Mouse (Mus musculus): ENCODE measurements around the gene Bub1b. TPM values are rescaled to one million over a fixed set of nuclear protein-coding genes. Genes with fewer than 3 reads are reported as not detected.
A peak's percentile ranks its signal among the peaks of the same experiment; 100 is the strongest.

Gene Bub1b
- polyA plus RNA-seq, 1 experiment from 2014 or later, result 7.0 TPM

- no peak for ATAC-seq
- Histone ChIP-seq H3K9me3 (replicated peaks; ENCODE audit: control insufficient read depth, low read length, poor library complexity, severe bottlenecking) (no peaks in the 10 kb centered on the region), H3K9ac (ENCODE audit: low read depth, low read length) (no peak overlapping the region), H3K4me2 (ENCODE audit: low read length) (no peak overlapping the region), H3K36me3 (ENCODE audit: control insufficient read depth, insufficient read depth, low read length) (no peaks in the 10 kb centered on the region), H3K27ac (ENCODE audit: low read length) (no peak overlapping the region), H3K4me1 (ENCODE audit: control insufficient read depth, insufficient read depth, low read length) (no peaks in the 10 kb centered on the region), H3K27me3 (ENCODE audit: control insufficient read depth, insufficient read depth, low read depth, low read length) (no peaks in the 10 kb centered on the region), H3K4me3 (ENCODE audit: low read depth, low read length) (no peak overlapping the region)
- 87% methylated on average over 8 of the region's 8 CpGs for WGBS
Measured at GRCm38 (mm10) chr2:118567179-118567578, 30.8 kb upstream of the Bub1b start.

GRCm38 (mm10) chr2:118570939-118571338, 27.1 kb upstream of the Bub1b start:
- H3K4me1 ChIP-seq (ENCODE audit: control insufficient read depth, insufficient read depth, low read length), result no peaks in the 10 kb centered on the region
- H3K9me3 ChIP-seq (replicated peaks; ENCODE audit: control insufficient read depth, low read length, poor library complexity, severe bottlenecking), result no peaks in the 10 kb centered on the region
- no peaks in the 10 kb centered on the region for H3K36me3 ChIP-seq (ENCODE audit: control insufficient read depth, insufficient read depth, low read length)
- H3K4me2 ChIP-seq (ENCODE audit: low read length), result no peak overlapping the region
- H3K27ac ChIP-seq (ENCODE audit: low read length), result no peak overlapping the region
- no peaks in the 10 kb centered on the region for H3K27me3 ChIP-seq (ENCODE audit: control insufficient read depth, insufficient read depth, low read depth, low read length)
- WGBS, result 90% methylated on average over 2 of the region's 2 CpGs
- no peak overlapping the region for H3K9ac ChIP-seq (ENCODE audit: low read depth, low read length)
- no peak for ATAC-seq
- no peak overlapping the region for H3K4me3 ChIP-seq (ENCODE audit: low read depth, low read length)

DNA sequence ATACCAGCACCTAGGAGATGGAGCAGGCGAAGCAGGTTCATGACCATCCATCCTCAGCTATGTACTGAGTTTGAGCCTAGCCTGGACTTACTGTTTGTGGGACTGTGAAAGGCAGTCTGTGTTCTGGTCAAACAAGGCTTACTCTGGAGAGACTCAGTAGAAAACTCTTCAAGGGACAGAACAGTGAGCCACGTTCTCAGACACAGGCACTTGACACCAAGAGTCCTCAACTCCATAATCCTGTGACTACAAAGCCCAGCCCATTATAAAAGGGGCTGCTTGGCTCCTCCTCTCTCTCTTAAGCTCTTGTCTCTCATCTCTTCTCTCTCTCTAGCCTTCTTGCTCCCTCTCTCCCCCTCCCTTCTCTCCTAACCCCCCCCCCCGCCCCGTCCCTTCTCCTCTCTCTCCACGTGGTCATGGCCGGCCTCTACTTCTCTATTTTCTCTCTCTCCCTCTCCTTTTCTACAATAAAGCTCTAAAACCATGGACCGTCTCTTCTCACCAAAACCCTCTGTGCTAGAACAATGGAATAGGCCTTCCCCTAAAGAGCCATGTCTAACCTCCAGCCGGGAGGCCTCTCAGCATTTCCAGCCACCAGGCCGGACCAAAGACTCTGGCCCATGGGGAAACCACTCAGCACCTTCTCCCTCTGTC, 25.7 kb upstream of the Bub1b start:
- Histone ChIP-seq H3K9me3 (replicated peaks; ENCODE audit: control insufficient read depth, low read length, poor library complexity, severe bottlenecking) (no peaks in the 10 kb centered on the region), H3K4me3 (ENCODE audit: low read depth, low read length) (no peak overlapping the region), H3K9ac (ENCODE audit: low read depth, low read length) (no peak overlapping the region), H3K27ac (ENCODE audit: low read length) (no peak overlapping the region), H3K4me2 (ENCODE audit: low read length) (no peak overlapping the region), H3K4me1 (ENCODE audit: control insufficient read depth, insufficient read depth, low read length) (no peaks in the 10 kb centered on the region), H3K36me3 (ENCODE audit: control insufficient read depth, insufficient read depth, low read length) (no peaks in the 10 kb centered on the region), H3K27me3 (ENCODE audit: control insufficient read depth, insufficient read depth, low read depth, low read length) (no peaks in the 10 kb centered on the region)
- no peak for ATAC-seq
- WGBS, result 50% methylated on average over 9 of the region's 9 CpGs

DNA sequence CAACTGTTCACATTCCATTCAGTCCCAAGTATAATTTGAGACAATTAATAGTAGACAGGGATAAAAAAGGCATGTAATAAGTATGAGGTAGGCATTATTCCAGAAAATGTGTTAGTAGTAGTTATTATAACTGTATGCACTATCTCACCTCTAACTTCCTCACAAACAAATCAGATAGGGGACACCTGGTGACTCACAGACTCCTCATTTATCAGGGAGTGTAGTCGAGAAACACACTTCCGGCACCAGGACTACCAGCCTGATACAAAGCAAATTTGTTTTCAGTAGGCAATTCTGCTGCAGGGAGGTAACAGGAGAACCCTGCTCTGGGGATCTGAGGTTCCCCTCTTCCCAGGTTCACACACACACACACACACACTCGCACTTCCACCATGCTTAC, 24.9 kb upstream of the Bub1b start:
- no peaks in the 10 kb centered on the region for H3K4me1 ChIP-seq (ENCODE audit: control insufficient read depth, insufficient read depth, low read length)
- no peak overlapping the region for H3K4me3 ChIP-seq (ENCODE audit: low read depth, low read length)
- no peaks in the 10 kb centered on the region for H3K36me3 ChIP-seq (ENCODE audit: control insufficient read depth, insufficient read depth, low read length)
- no peak overlapping the region for H3K27ac ChIP-seq (ENCODE audit: low read length)
- H3K27me3 ChIP-seq (ENCODE audit: control insufficient read depth, insufficient read depth, low read depth, low read length), result no peaks in the 10 kb centered on the region
- ATAC-seq, result no peak
- H3K9ac ChIP-seq (ENCODE audit: low read depth, low read length), result no peak overlapping the region
- no peaks in the 10 kb centered on the region for H3K9me3 ChIP-seq (replicated peaks; ENCODE audit: control insufficient read depth, low read length, poor library complexity, severe bottlenecking)
- 95% methylated on average over 3 of the region's 3 CpGs for WGBS
- H3K4me2 ChIP-seq (ENCODE audit: low read length), result no peak overlapping the region

DNA sequence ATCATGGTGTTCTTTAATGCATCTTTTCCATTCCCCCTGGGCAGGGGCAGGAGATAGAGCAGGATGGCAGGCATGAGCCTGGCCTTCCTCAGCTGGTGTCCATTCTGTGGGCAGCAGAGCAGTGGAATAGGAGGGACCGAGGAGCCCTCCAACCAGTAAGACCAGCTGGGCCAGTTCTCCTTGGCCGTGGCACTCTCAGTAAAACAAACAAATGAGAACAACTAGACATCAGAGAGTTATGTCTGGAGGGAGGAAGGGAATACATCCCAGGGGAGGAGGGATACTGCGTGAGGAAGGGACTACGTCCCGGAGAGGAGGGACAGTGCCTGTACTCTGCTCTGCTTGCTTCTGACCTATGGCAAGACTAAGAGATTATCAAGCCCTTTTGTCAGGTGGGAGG, 12.0 kb upstream of the Bub1b start:
- H3K4me1 ChIP-seq (ENCODE audit: control insufficient read depth, insufficient read depth, low read length), result no peaks in the 10 kb centered on the region
- H3K9me3 ChIP-seq (replicated peaks; ENCODE audit: control insufficient read depth, low read length, poor library complexity, severe bottlenecking), result no peaks in the 10 kb centered on the region
- ATAC-seq, result no peak
- no peak overlapping the region for H3K4me3 ChIP-seq (ENCODE audit: low read depth, low read length)
- no peak overlapping the region for H3K9ac ChIP-seq (ENCODE audit: low read depth, low read length)
- no peak overlapping the region for H3K27ac ChIP-seq (ENCODE audit: low read length)
- no peak overlapping the region for H3K4me2 ChIP-seq (ENCODE audit: low read length)
- 86% methylated on average over 5 of the region's 5 CpGs for WGBS
- H3K36me3 ChIP-seq (ENCODE audit: control insufficient read depth, insufficient read depth, low read length), result no peaks in the 10 kb centered on the region
- no peaks in the 10 kb centered on the region for H3K27me3 ChIP-seq (ENCODE audit: control insufficient read depth, insufficient read depth, low read depth, low read length)

GRCm38 (mm10) chr2:118587686-118588085, 10.3 kb upstream of the Bub1b start:
- Histone ChIP-seq H3K27ac (ENCODE audit: low read length) (no peak overlapping the region), H3K9me3 (replicated peaks; ENCODE audit: control insufficient read depth, low read length, poor library complexity, severe bottlenecking) (no peaks in the 10 kb centered on the region), H3K4me2 (ENCODE audit: low read length) (no peak overlapping the region), H3K9ac (ENCODE audit: low read depth, low read length) (no peak overlapping the region), H3K27me3 (ENCODE audit: control insufficient read depth, insufficient read depth, low read depth, low read length) (no peaks in the 10 kb centered on the region), H3K36me3 (ENCODE audit: control insufficient read depth, insufficient read depth, low read length) (no peaks in the 10 kb centered on the region), H3K4me3 (ENCODE audit: low read depth, low read length) (no peak overlapping the region), H3K4me1 (ENCODE audit: control insufficient read depth, insufficient read depth, low read length) (no peaks in the 10 kb centered on the region)
- ATAC-seq, result no peak
- 57% methylated on average over 3 of the region's 3 CpGs for WGBS

GRCm38 (mm10) chr2:118591083-118591482, 6.9 kb upstream of the Bub1b start:
- no peak overlapping the region for H3K4me3 ChIP-seq (ENCODE audit: low read depth, low read length)
- no peaks in the 10 kb centered on the region for H3K4me1 ChIP-seq (ENCODE audit: control insufficient read depth, insufficient read depth, low read length)
- H3K9ac ChIP-seq (ENCODE audit: low read depth, low read length), result no peak overlapping the region
- H3K9me3 ChIP-seq (replicated peaks; ENCODE audit: control insufficient read depth, low read length, poor library complexity, severe bottlenecking), result no peaks in the 10 kb centered on the region
- no peaks in the 10 kb centered on the region for H3K27me3 ChIP-seq (ENCODE audit: control insufficient read depth, insufficient read depth, low read depth, low read length)
- no peaks in the 10 kb centered on the region for H3K36me3 ChIP-seq (ENCODE audit: control insufficient read depth, insufficient read depth, low read length)
- no peak overlapping the region for H3K27ac ChIP-seq (ENCODE audit: low read length)
- ATAC-seq, result no peak
- 93% methylated on average over 4 of the region's 4 CpGs for WGBS
- no peak overlapping the region for H3K4me2 ChIP-seq (ENCODE audit: low read length)

DNA sequence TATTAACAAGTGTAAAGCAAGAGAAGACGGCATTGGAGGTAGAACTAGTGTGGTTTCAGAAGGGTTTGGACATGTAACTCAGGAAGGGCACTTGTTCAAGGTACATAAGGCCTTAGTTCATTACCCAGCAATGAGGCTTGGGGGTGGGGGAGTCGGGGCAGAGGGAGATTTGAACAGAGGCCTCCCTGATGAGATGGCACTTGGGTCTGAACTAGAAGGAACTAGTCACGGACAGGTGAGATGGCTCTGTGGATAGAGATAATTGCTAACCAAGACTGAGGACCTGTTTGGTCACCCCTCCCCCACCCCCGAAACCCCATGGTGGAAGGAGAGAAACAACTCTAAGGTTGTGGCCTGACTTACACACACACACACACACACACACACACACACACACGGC, 1.1 kb downstream of the Bub1b start:
- Histone ChIP-seq H3K36me3 (ENCODE audit: control insufficient read depth, insufficient read depth, low read length) (no peaks in the 10 kb centered on the region), H3K4me2 (ENCODE audit: low read length) (peak overlapping the region; percentile 86; the same call in 1 of the 2 replicates), H3K9ac (ENCODE audit: low read depth, low read length) (no peak overlapping the region), H3K27me3 (ENCODE audit: control insufficient read depth, insufficient read depth, low read depth, low read length) (no peaks in the 10 kb centered on the region), H3K9me3 (replicated peaks; ENCODE audit: control insufficient read depth, low read length, poor library complexity, severe bottlenecking) (no peaks in the 10 kb centered on the region), H3K4me1 (ENCODE audit: control insufficient read depth, insufficient read depth, low read length) (peaks cover 4% of the 10 kb centered on the region), H3K27ac (ENCODE audit: low read length) (no peak overlapping the region), H3K4me3 (ENCODE audit: low read depth, low read length) (peak overlapping the region; percentile 61; the same call in 1 of the 2 replicates)
- ATAC-seq, result no peak
- 36% methylated on average over 5 of the region's 5 CpGs for WGBS

- WGBS, result 90% methylated on average over 18 of the region's 18 CpGs
- no peaks in the 10 kb centered on the region for H3K27me3 ChIP-seq (ENCODE audit: control insufficient read depth, insufficient read depth, low read depth, low read length)
Measured at GRCm38 (mm10) chr2:118601599-118602263, 3.7 kb downstream of the Bub1b start.

More at GRCm38 (mm10) chr2:118601599-118602263, 3.7 kb downstream of the Bub1b start:
- no peak overlapping the region for H3K4me2 ChIP-seq (ENCODE audit: low read length)
- H3K9me3 ChIP-seq (replicated peaks; ENCODE audit: control insufficient read depth, low read length, poor library complexity, severe bottlenecking), result no peaks in the 10 kb centered on the region
- H3K27ac ChIP-seq (ENCODE audit: low read length), result no peak overlapping the region
- ATAC-seq, result no peak
- H3K36me3 ChIP-seq (ENCODE audit: control insufficient read depth, insufficient read depth, low read length), result no peaks in the 10 kb centered on the region
- no peak overlapping the region for H3K4me3 ChIP-seq (ENCODE audit: low read depth, low read length)
- H3K9ac ChIP-seq (ENCODE audit: low read depth, low read length), result no peak overlapping the region
- H3K4me1 ChIP-seq (ENCODE audit: control insufficient read depth, insufficient read depth, low read length), result peaks cover 4% of the 10 kb centered on the region

Data from midbrain, embryonic 16.5 days (tissue).